ENCODE assay signal across 36 mouse cellular contexts in genomic region chr19:38976269-38976668, GRCm38 (mm10). TPM values are rescaled to one million over a fixed set of nuclear protein-coding genes. Genes with fewer than 3 reads are reported as not detected.
A peak's percentile ranks its signal among the peaks of the same experiment; 100 is the strongest.
DNase-seq lines count a peak whose midpoint lies in the region; ATAC-seq and TF ChIP-seq lines count a peak whose summit lies in the region.
"Had no signal": no experiment of that assay in that cellular context is flagged by ENCODE, and none has a peak within 500 bp of the region (broad histone marks: within the 10 kb centered on the region; RNA-seq: fewer than 3 reads in every experiment).

No protein-coding gene starts in this region.

- no peaks in the 10 kb centered on the region for H3K9me3 ChIP-seq in ES-E14 (ENCODE audit: control insufficient read depth, insufficient read depth, low read depth, low read length)
- H3K9me3 ChIP-seq in intestine, embryonic 16.5 days (ENCODE audit: control insufficient read depth, low read length), result no peaks in the 10 kb centered on the region
- H3K9me3 ChIP-seq in stomach, embryonic 15.5 days, result no peaks in the 10 kb centered on the region
- H3K9me3 ChIP-seq: embryonic facial prominence, embryonic 10.5 days; embryonic facial prominence, embryonic 13.5 days; forebrain, embryonic 12.5 days; forebrain, embryonic 15.5 days; G1E; heart, embryonic 12.5 days; heart, embryonic 15.5 days; hindbrain, embryonic 10.5 days; hindbrain, embryonic 13.5 days had no signal

- peaks cover 4% of the 10 kb centered on the region; the same call in 1 of the 2 replicates for H3K36me3 ChIP-seq in ES-E14 (ENCODE audit: control insufficient read depth, insufficient read depth, low read length, poor library complexity, severe bottlenecking)
- no peaks in the 10 kb centered on the region for H3K36me3 ChIP-seq in intestine, embryonic 16.5 days (ENCODE audit: control insufficient read depth, insufficient read depth, low read length)
- peaks cover 3% of the 10 kb centered on the region; the same call in 1 of the 2 replicates for H3K36me3 ChIP-seq in stomach, embryonic 15.5 days
- H3K36me3 ChIP-seq: embryonic facial prominence, embryonic 13.5 days; forebrain, embryonic 15.5 days; heart, embryonic 15.5 days; hindbrain, embryonic 13.5 days had no signal

- no peaks in the 10 kb centered on the region; a peak in 1 of 4 replicates for H3K4me1 ChIP-seq in ES-E14 (ENCODE audit: control insufficient read depth in 2 of 2, insufficient read depth in 2 of 2, low read length in 2 of 2, poor library complexity in 1 of 2)
- no peaks in the 10 kb centered on the region for H3K4me1 ChIP-seq in intestine, embryonic 16.5 days (ENCODE audit: control insufficient read depth, insufficient read depth, low read length)
- H3K4me1 ChIP-seq in stomach, embryonic 15.5 days, result no peaks in the 10 kb centered on the region
- H3K4me1 ChIP-seq: embryonic facial prominence, embryonic 10.5 days; embryonic facial prominence, embryonic 13.5 days; forebrain, embryonic 12.5 days; forebrain, embryonic 15.5 days; heart, embryonic 12.5 days; heart, embryonic 15.5 days; hindbrain, embryonic 10.5 days; hindbrain, embryonic 13.5 days had no signal

- no peak overlapping the region for H3K27ac ChIP-seq in ES-E14 (ENCODE audit: insufficient read depth, low read depth, low read length, poor library complexity, severe bottlenecking)
- H3K27ac ChIP-seq in intestine, embryonic 16.5 days (ENCODE audit: low read length), result no peak overlapping the region
- H3K27ac ChIP-seq in stomach, embryonic 15.5 days, result no peak overlapping the region
- H3K27ac ChIP-seq: embryonic facial prominence, embryonic 10.5 days; embryonic facial prominence, embryonic 13.5 days; forebrain, embryonic 12.5 days; forebrain, embryonic 15.5 days; heart, adult 2 months; heart, embryonic 15.5 days; hindbrain, embryonic 10.5 days; hindbrain, embryonic 13.5 days had no signal

- peak; percentile 60; the same call in 1 of the 2 replicates for ATAC-seq in intestine, embryonic 16.5 days
- ATAC-seq in stomach, embryonic 15.5 days (ENCODE audit: insufficient read depth, low FRiP score, low read depth), result peak; percentile 39; the same call in 1 of the 2 replicates
- ATAC-seq: CD4-positive, CD25-positive, alpha-beta regulatory T cell, adult 4 months; forebrain, embryonic 15.5 days; hindbrain, embryonic 16.5 days; Patski had no signal

- H3K4me3 ChIP-seq in ES-E14 (ENCODE audit: insufficient read depth in 1 of 2, low read depth in 1 of 2, low read length in 2 of 2, poor library complexity in 1 of 2, severe bottlenecking in 1 of 2), result no peak overlapping the region
- no peak overlapping the region for H3K4me3 ChIP-seq in intestine, embryonic 16.5 days (ENCODE audit: low read length)
- no peak overlapping the region for H3K4me3 ChIP-seq in stomach, embryonic 15.5 days (replicated peaks)
- H3K4me3 ChIP-seq: embryonic facial prominence, embryonic 10.5 days; embryonic facial prominence, embryonic 13.5 days; erythroblast, embryonic 14.5 days; forebrain, embryonic 12.5 days; forebrain, embryonic 15.5 days; heart, adult 2 months; heart, embryonic 12.5 days; heart, embryonic 15.5 days; hindbrain, embryonic 10.5 days; hindbrain, embryonic 13.5 days had no signal

- no peak overlapping the region for H3K4me2 ChIP-seq in intestine, embryonic 16.5 days (ENCODE audit: low read depth, low read length)
- H3K4me2 ChIP-seq in stomach, embryonic 15.5 days, result no peak overlapping the region
- H3K4me2 ChIP-seq: embryonic facial prominence, embryonic 13.5 days; forebrain, embryonic 12.5 days; forebrain, embryonic 15.5 days; heart, embryonic 12.5 days; heart, embryonic 15.5 days; hindbrain, embryonic 13.5 days had no signal

- in situ Hi-C loops in ES-E14 (cut with MboI; ENCODE audit: low sequenced_read_pairs in 2 of 2, unreplicated experiment in 2 of 2), result loop anchor here in 1 of 2 experiments (25.0 kb wide), 1 partner anchor 1261 kb away; no protein-coding TSS in a partner anchor

- no peaks in the 10 kb centered on the region for H3K27me3 ChIP-seq in intestine, embryonic 16.5 days (replicated peaks; ENCODE audit: control insufficient read depth, insufficient read depth, low read length)
- H3K27me3 ChIP-seq in stomach, embryonic 15.5 days (replicated peaks), result no peaks in the 10 kb centered on the region
- H3K27me3 ChIP-seq: embryonic facial prominence, embryonic 13.5 days; forebrain, embryonic 12.5 days; forebrain, embryonic 15.5 days; heart, embryonic 12.5 days; heart, embryonic 15.5 days; hindbrain, embryonic 13.5 days; Patski had no signal

- H3K9ac ChIP-seq in ES-E14 (ENCODE audit: insufficient read depth, low read depth, low read length, poor library complexity, severe bottlenecking), result no peak overlapping the region
- H3K9ac ChIP-seq in intestine, embryonic 16.5 days (ENCODE audit: low read depth, low read length), result no peak overlapping the region
- no peak overlapping the region for H3K9ac ChIP-seq in stomach, embryonic 15.5 days
- H3K9ac ChIP-seq: embryonic facial prominence, embryonic 13.5 days; forebrain, embryonic 12.5 days; forebrain, embryonic 15.5 days; heart, embryonic 12.5 days; heart, embryonic 15.5 days; hindbrain, embryonic 13.5 days had no signal

- DNase-seq in ES-E14 (ENCODE audit: low read depth, low spot score), result peak; percentile 53
- DNase-seq in WW6 (ENCODE audit: low read depth, low spot score), result peak; percentile 50
- no peak for DNase-seq in ovary, postnatal 14 days (ENCODE audit: low spot score)
- DNase-seq in spleen, adult 12 weeks (ENCODE audit: low spot score), result no peak
- DNase-seq in heart, adult 9 months (ENCODE audit: low spot score in 2 of 2), result no peak
- DNase-seq in cerebellum, postnatal 10 days, result no peak
- DNase-seq: adrenal gland, postnatal 10 days; cerebellum, adult 11 months; cerebellum, adult 2 months; cerebellum, adult 9-11 months; cerebellum, postnatal 36 days; embryo, embryonic 11 days; gastrocnemius, postnatal 10 days; gastrocnemius, postnatal 36 days; heart, adult 2 months; heart, postnatal 10 days; heart, postnatal 36 days had no signal

TF ChIP-seq in ES-E14, 5 proteins besides CTCF, POLR2A, EP300 and RAD21:
- no peak for TF ChIP-seq CHD2 (IDR thresholded peaks at IDR 0.05; ENCODE audit: low read depth, low read length)

RNA-seq across cellular contexts. Expression of gene Cyp2c55, which starts 30.6 kb away (rescaled TPM):
- 0.16 and 0.40 TPM in 2 replicates for total RNA-seq in ES-E14 (2012; rRNA removed)
- polyA plus RNA-seq in intestine, embryonic 16.5 days (2015; fragmentation: Nextera tagmentation; extraction: Ambion mirVana), result 1.1 TPM in 2 replicates
- polyA plus RNA-seq in stomach, embryonic 15.5 days (2015; fragmentation: Nextera tagmentation; extraction: Ambion mirVana), result 0.60 and 0.68 TPM in 2 replicates
- total RNA-seq: gastrocnemius, adult 18-20 months; gastrocnemius, postnatal 10 days; gastrocnemius, postnatal 36 days; granulocyte monocyte progenitor cell, adult 5-6 weeks; heart, adult 2 months; heart, postnatal 10 days; heart, postnatal 36 days had no signal
- polyA plus RNA-seq: C2C12; CD4-positive, CD25-positive, alpha-beta regulatory T cell, adult 4 months; cerebellum, adult 2 months; cortical plate, adult 2 months; embryonic facial prominence, embryonic 10.5 days; embryonic facial prominence, embryonic 13.5 days; erythroblast, embryonic 14.5 days; forebrain, embryonic 12.5 days; forebrain, embryonic 15.5 days; heart, adult 2 months; heart, embryonic 12.5 days; heart, embryonic 15.5 days; hindbrain, embryonic 10.5 days; hindbrain, embryonic 13.5 days; Patski had no signal

RNA-seq across cellular contexts. Expression of gene Hells, which starts 45.6 kb away (rescaled TPM):
- total RNA-seq in ES-E14 (2012; rRNA removed), result 132 and 190 TPM in 2 replicates
- 29.6 and 37.8 TPM in 2 replicates for polyA plus RNA-seq in intestine, embryonic 16.5 days (2015; fragmentation: Nextera tagmentation; extraction: Ambion mirVana)
- polyA plus RNA-seq in stomach, embryonic 15.5 days (2015; fragmentation: Nextera tagmentation; extraction: Ambion mirVana), result 42.8 and 45.9 TPM in 2 replicates

Comparison
In these comparisons a context has a peak if more than half of its experiments do, and no peak if none do; other contexts are left out.
1. DNase-seq: peak in ES-E14 (single experiment) and WW6 (single experiment); none in ovary, postnatal 14 days (single experiment), spleen, adult 12 weeks (single experiment), heart, adult 9 months (0 of 2) and cerebellum, postnatal 10 days (0 of 2).